Mouse (Mus musculus) limb, embryonic 14.5 days (tissue): Measurements from ENCODE around the gene Adam8. TPM values are rescaled to one million over a fixed set of nuclear protein-coding genes. Genes with fewer than 3 reads are reported as not detected.

Source experiments
- ATAC-seq: fragments of 200-750 bp; cut with Nextera tagmentation; 2 replicates; pipeline ENCODE4 v1.8.0; 2017; ENCODE audit warnings: low read depth, moderate number of reproducible peaks, moderate TSS enrichment; ENCODE audit not compliant: low FRiP score
- DNase-seq: peaks from one replicate; pipeline ENCODE4 v3.0.0-alpha.2; 2015; ENCODE audit warnings: low spot score
- H3K27ac ChIP-seq: fragments of 300-500 bp; sonication (generic); replicated peaks from 2 replicates; pipeline ENCODE4 v1.5.1; 2014; ENCODE audit warnings: low read depth, mild to moderate bottlenecking, low read length, moderate library complexity, mixed read lengths
- H3K27me3 ChIP-seq: fragments of 300-500 bp; sonication (generic); 2 replicates; pipeline ENCODE4 v1.6.1; 2014; ENCODE audit warnings: low read length, mixed read lengths; ENCODE audit not compliant: control insufficient read depth, insufficient read depth
- H3K36me3 ChIP-seq: fragments of 300-500 bp; sonication (generic); 2 replicates; pipeline ENCODE4 v1.6.1; 2014; ENCODE audit warnings: mild to moderate bottlenecking, low read length, moderate library complexity, mixed read lengths; ENCODE audit not compliant: control insufficient read depth, insufficient read depth
- H3K4me1 ChIP-seq: fragments of 300-500 bp; sonication (generic); 2 replicates; pipeline ENCODE4 v1.6.1; 2014; ENCODE audit warnings: antibody characterized with exemption, low read length, mixed read lengths; ENCODE audit not compliant: control insufficient read depth, insufficient read depth
- H3K4me2 ChIP-seq: fragments of 300-500 bp; sonication (generic); replicated peaks from 2 replicates; pipeline ENCODE4 v1.6.1; 2014; ENCODE audit warnings: low read depth, mild to moderate bottlenecking, low read length, moderate library complexity; ENCODE audit not compliant: severe bottlenecking
- H3K4me3 ChIP-seq: fragments of 300-500 bp; sonication (generic); replicated peaks from 2 replicates; pipeline ENCODE4 v1.5.1; 2014; ENCODE audit warnings: low read length
- H3K9ac ChIP-seq: fragments of 300-500 bp; sonication (generic); 2 replicates; pipeline ENCODE4 v1.6.1; 2014; ENCODE audit warnings: mild to moderate bottlenecking, low read depth, low read length, moderate library complexity; ENCODE audit not compliant: severe bottlenecking
- H3K9me3 ChIP-seq: fragments of 300-500 bp; sonication (generic); 2 replicates; pipeline ENCODE4 v1.6.1; 2016; ENCODE audit warnings: low read length; ENCODE audit not compliant: control insufficient read depth
- POLR2A ChIP-seq: fragments of 200-500 bp; IDR thresholded peaks from 2 replicates; pipeline ENCODE4 v1.8.0; 2012; ENCODE audit warnings: inconsistent platforms, mild to moderate bottlenecking, moderate library complexity, borderline replicate concordance; ENCODE audit not compliant: insufficient read depth, insufficient read length; ENCODE audit errors: extremely low read depth
- WGBS: fragments of 180-500 bp; shearing (Covaris S2); extraction: QIAGEN DNeasy Blood & Tissue Kit; methylation state at CpG from one replicate; pipeline ENCODE4 v1.1.7; 2014; 5-methylcytosine and 5-hydroxymethylcytosine counted together
- polyA plus RNA-seq, 2 experiments: library from polyadenylated mRNA; depleted of rRNA in 1 of 2; stranded (reverse) in 1 of 2; unstranded in 1 of 2; fragments of >200 nt; fragmentation: Nextera tagmentation in 1 of 2; extraction: Ambion mirVana in 1 of 2; gene quantifications; 2 replicates each; pipeline versions ENCODE4 v1.2.1 to v1.2.3; 2012 to 2014

Gene Adam8
- polyA plus RNA-seq, 2 experiments: 1.8 to 8.8 TPM

DNA sequence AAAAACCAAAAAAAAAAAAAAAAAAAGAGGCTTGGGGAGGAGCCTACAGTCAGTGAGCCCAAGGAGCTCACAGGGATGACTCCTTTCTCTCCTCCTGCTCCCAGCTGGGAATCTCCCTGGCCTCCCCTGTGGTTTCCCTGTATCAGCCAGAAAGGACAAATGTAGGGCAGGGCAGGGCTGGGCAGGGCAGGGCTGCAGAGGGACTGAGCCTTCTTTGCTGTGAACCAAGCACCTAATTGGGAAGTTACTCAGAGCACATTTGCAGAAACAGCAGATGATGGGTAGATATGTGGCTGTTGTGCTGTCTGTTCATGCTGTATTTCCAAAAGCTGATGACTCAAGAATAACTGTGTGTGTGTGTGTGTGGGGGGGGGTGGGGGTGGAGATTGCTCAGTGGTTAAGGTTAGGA is 19.4 kb downstream of the Adam8 start:
- Histone ChIP-seq H3K9ac (no peak overlapping the region), H3K4me2 (no peak overlapping the region), H3K36me3 (no peaks in the 10 kb centered on the region), H3K9me3 (no peaks in the 10 kb centered on the region), H3K27me3 (no peaks in the 10 kb centered on the region), H3K4me1 (no peaks in the 10 kb centered on the region), H3K4me3 (no peak overlapping the region), H3K27ac (no peak overlapping the region)
- DNase-seq: no peak
- TF ChIP-seq POLR2A: no peak
- ATAC-seq: no peak

DNA sequence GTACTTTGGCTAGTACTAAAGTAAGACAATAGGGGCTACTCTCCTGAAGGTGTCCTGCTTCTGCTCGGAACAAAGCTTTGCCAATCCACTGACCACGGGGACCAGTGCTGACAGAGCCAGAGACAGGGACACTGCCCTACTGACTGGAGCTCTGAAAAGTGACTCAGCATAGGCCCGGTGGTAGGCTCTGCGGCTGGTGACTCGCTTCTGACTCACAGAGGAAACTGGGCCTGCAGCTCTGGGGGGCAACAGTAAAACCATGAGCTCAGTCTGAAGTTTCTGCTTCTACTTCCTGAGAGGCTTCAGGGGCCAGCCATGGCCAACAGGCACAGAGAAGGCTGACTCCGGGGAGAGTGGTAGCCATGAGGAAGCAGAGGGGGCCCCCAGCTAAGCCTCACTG is 20.9 kb downstream of the Adam8 start:
- Histone ChIP-seq H3K4me3 (no peak overlapping the region), H3K4me2 (no peak overlapping the region), H3K27me3 (no peaks in the 10 kb centered on the region), H3K27ac (no peak overlapping the region), H3K36me3 (no peaks in the 10 kb centered on the region), H3K4me1 (no peaks in the 10 kb centered on the region), H3K9ac (no peak overlapping the region), H3K9me3 (no peaks in the 10 kb centered on the region)
- ATAC-seq (no peak), DNase-seq (no peak)
- TF ChIP-seq POLR2A: no peak
- 69% methylated on average over 6 of the region's 6 CpGs for WGBS

DNA sequence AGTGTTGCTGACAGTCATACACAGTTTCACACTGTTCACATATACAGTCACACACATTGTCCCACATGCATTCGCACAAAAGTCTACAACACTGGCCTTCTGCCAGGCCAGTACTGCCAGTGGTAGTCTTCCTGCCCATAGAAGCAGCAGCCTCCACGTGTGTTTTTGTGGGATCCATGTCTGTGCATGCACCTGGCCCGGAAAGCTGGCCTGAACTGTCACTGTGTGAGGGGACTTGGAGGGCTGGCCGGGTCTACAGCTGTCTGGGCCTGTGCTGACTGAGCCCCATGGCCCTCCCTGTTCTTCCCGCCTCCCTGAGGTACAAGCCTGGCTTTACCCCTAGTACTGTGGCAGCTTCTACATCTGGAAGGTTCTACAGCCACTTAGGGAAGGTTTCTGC is 21.4 kb downstream of the Adam8 start:
- ATAC-seq: no peak
- H3K9ac ChIP-seq: no peak overlapping the region
- no peaks in the 10 kb centered on the region for H3K36me3 ChIP-seq
- no peaks in the 10 kb centered on the region for H3K9me3 ChIP-seq
- no peak for DNase-seq
- no peak overlapping the region for H3K27ac ChIP-seq
- H3K4me1 ChIP-seq: no peaks in the 10 kb centered on the region
- no peak for TF ChIP-seq POLR2A
- no peaks in the 10 kb centered on the region for H3K27me3 ChIP-seq
- H3K4me2 ChIP-seq: no peak overlapping the region
- 76% methylated on average over 5 of the region's 5 CpGs for WGBS
- no peak overlapping the region for H3K4me3 ChIP-seq

GRCm38 (mm10) chr7:139970216-139970919 is 22.0 kb downstream of the Adam8 start:
- Histone ChIP-seq H3K4me3 (no peak overlapping the region), H3K27me3 (no peaks in the 10 kb centered on the region), H3K4me1 (no peaks in the 10 kb centered on the region), H3K36me3 (no peaks in the 10 kb centered on the region), H3K27ac (no peak overlapping the region), H3K9me3 (no peaks in the 10 kb centered on the region), H3K9ac (no peak overlapping the region), H3K4me2 (no peak overlapping the region)
- no peak for DNase-seq
- TF ChIP-seq POLR2A: no peak
- no peak for ATAC-seq
- 77% methylated on average over 10 of the region's 10 CpGs for WGBS

DNA sequence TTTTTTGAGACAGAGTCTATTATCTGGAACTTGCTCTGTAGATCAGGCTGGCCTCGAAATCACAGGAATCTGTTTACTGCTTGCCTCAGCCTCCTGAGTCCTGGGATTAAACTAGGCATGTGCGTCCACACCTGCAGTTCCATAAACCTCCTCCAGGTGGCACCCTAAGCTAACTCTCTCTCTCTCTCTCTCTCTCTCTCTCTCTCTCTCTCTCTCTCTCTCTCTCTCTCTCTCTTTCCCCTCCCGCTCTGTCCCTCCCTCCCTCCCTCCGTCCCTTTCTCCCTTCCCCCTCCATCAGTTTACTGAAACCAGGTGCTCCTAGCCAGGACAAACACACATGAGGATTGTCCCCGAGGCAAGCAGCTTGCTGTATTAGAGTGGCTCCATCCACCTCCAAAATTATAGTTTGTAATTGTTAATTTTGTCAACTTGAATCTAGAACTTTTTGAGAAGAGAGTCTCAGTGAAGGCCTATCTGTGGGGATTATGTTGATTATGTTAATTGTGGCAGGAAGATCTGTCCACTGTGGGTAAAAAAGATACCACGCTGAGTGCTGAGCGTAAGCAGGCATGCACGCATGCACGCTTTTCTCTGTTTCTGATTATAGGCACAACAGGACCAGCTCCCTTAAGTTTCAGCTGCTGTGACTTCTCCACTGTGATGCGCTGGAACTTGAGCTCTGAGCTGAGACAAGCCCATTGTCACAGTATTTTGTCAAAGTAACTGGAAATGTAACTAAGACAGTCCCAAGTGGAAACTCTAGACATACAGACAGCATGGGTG is 22.8 kb downstream of the Adam8 start:
- Histone ChIP-seq H3K4me1 (no peaks in the 10 kb centered on the region), H3K9ac (no peak overlapping the region), H3K4me3 (no peak overlapping the region), H3K27ac (no peak overlapping the region), H3K36me3 (no peaks in the 10 kb centered on the region), H3K4me2 (0 out of 2 replicates have a peak overlapping the region, but pooled peaks have one; percentile 13), H3K9me3 (no peaks in the 10 kb centered on the region), H3K27me3 (no peaks in the 10 kb centered on the region)
- 19% methylated on average over 10 of the region's 10 CpGs for WGBS
- ATAC-seq (no peak), DNase-seq (peak; percentile 89)
- TF ChIP-seq POLR2A: no peak
